9 mouse cellular contexts compared by ENCODE assay signal in genomic region chr16:93458598-93459496, GRCm38 (mm10).
A peak's percentile ranks its signal among the peaks of the same experiment; 100 is the strongest.
DNase-seq lines count a peak whose midpoint lies in the region; ATAC-seq lines count a peak whose summit lies in the region.
"Had no signal": no experiment of that assay in that cellular context is flagged by ENCODE, and none has a peak within 500 bp of the region (broad histone marks: within the 10 kb centered on the region; RNA-seq: fewer than 3 reads in every experiment).

No protein-coding gene starts in this region.

- ATAC-seq in hindbrain, embryonic 15.5 days (ENCODE audit: low FRiP score, low read depth), result peak; percentile 51; the same call in 1 of the 2 replicates

- WGBS in hindbrain, embryonic 15.5 days, result 43% methylated on average over 25 of the region's 25 CpGs

- H3K36me3 ChIP-seq in hindbrain, embryonic 15.5 days, result no peaks in the 10 kb centered on the region

- H3K27me3 ChIP-seq in hindbrain, embryonic 15.5 days, result no peaks in the 10 kb centered on the region

- peak; percentile 78 for DNase-seq in heart, adult 11 months
- DNase-seq in heart, adult 9 months (ENCODE audit: low spot score in 2 of 2), result no peak
- peak; percentile 28 for DNase-seq in right cerebral cortex, postnatal 4 days
- DNase-seq in right cerebral cortex, adult 2 months (ENCODE audit: low spot score in 2 of 2), result no peak
- peak; percentile 39 for DNase-seq in retina, postnatal 1 day
- no peak for DNase-seq in adrenal gland, postnatal 14 days
- no peak for DNase-seq in adrenal gland, postnatal 25 days
- DNase-seq: adrenal gland, postnatal 36 days had no signal

- peak overlapping the region; percentile 33 for H3K4me2 ChIP-seq in hindbrain, embryonic 15.5 days

- H3K9me3 ChIP-seq in hindbrain, embryonic 15.5 days, result no peaks in the 10 kb centered on the region

- peaks cover 16% of the 10 kb centered on the region for H3K4me1 ChIP-seq in hindbrain, embryonic 15.5 days (replicated peaks)

- no peak overlapping the region for H3K27ac ChIP-seq in hindbrain, embryonic 15.5 days (replicated peaks)

- no peak overlapping the region for H3K4me3 ChIP-seq in hindbrain, embryonic 15.5 days

- no peak overlapping the region for H3K9ac ChIP-seq in hindbrain, embryonic 15.5 days

Comparison
In these comparisons a context has a peak if more than half of its experiments do, and no peak if none do; other contexts are left out.
1. DNase-seq: peak in heart, adult 11 months (single experiment), right cerebral cortex, postnatal 4 days (single experiment) and retina, postnatal 1 day (single experiment); none in heart, adult 9 months (0 of 2), right cerebral cortex, adult 2 months (0 of 2), adrenal gland, postnatal 14 days (single experiment) and adrenal gland, postnatal 25 days (single experiment).